Comparison of ENCODE assay signal across 12 mouse cellular contexts in the genomic region with DNA sequence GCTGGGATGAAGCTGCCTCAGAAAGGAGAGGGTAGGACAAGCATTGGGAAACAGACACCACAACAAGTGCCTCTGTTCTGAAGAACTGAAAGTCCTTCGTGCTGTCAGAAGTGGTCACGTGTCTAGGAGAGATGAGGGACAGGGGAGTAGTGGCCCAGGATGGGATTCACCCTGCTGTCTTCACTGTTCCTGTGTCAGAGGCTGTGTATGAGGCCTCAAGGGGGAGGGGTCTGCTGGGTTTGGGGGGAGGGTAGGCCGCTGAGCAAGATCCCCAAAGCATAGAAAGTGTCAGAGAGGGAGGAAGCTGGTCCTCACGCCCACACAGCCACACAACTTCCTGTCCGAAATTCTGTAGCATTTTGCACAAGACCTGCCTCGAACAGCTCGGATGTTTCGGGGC. TPM values are rescaled to one million over a fixed set of nuclear protein-coding genes. Genes with fewer than 3 reads are reported as not detected.
A peak's percentile ranks its signal among the peaks of the same experiment; 100 is the strongest.
DNase-seq lines count a peak whose midpoint lies in the region; ATAC-seq and TF ChIP-seq lines count a peak whose summit lies in the region.
"Had no signal": no experiment of that assay in that cellular context is flagged by ENCODE, and none has a peak within 500 bp of the region (broad histone marks: within the 10 kb centered on the region; RNA-seq: fewer than 3 reads in every experiment).

No protein-coding gene starts in this region.

- no peak for ATAC-seq in heart, embryonic 11.5 days (replicated peaks; ENCODE audit: insufficient number of reproducible peaks, low FRiP score, low TSS enrichment)

- H3K4me2 ChIP-seq in heart, embryonic 11.5 days: no peak overlapping the region

- no peak for TF ChIP-seq POLR2A in heart, adult 2 months (IDR thresholded peaks at IDR 0.05; ENCODE audit: insufficient read depth, low read depth, low read length)

- peaks cover 3% of the 10 kb centered on the region; the same call in 1 of the 2 replicates for H3K4me1 ChIP-seq in heart, adult 2 months (ENCODE audit: control insufficient read depth, insufficient read depth, low read length)
- H3K4me1 ChIP-seq in heart, embryonic 11.5 days (ENCODE audit: control insufficient read depth, insufficient read depth, low read length): peaks cover 17% of the 10 kb centered on the region

- no peak overlapping the region for H3K27ac ChIP-seq in heart, adult 2 months
- H3K27ac ChIP-seq in heart, embryonic 11.5 days (ENCODE audit: low read depth, low read length): no peak overlapping the region

- 24% methylated on average over 8 of the region's 8 CpGs for WGBS in heart, adult 2 months
- 40% methylated on average over 8 of the region's 8 CpGs for WGBS in heart, embryonic 11.5 days (ENCODE audit: insufficient replicate concordance)

- intact Hi-C loops in heart, adult 2 months (cut with DNase I): no loop called here
- intact Hi-C loops in heart, postnatal 14 days (cut with DNase I): no loop called here
- intact Hi-C loops in left cerebral cortex, postnatal 36 days (cut with DNase I): no loop called here

- H3K36me3 ChIP-seq in heart, adult 2 months (ENCODE audit: control insufficient read depth, insufficient read depth, low read length): no peaks in the 10 kb centered on the region
- no peaks in the 10 kb centered on the region for H3K36me3 ChIP-seq in heart, embryonic 11.5 days (ENCODE audit: control insufficient read depth, insufficient read depth, low read length)

- no peak for TF ChIP-seq CTCF in heart, adult 2 months (IDR thresholded peaks at IDR 0.05)

- no peak overlapping the region for H3K9ac ChIP-seq in heart, adult 2 months (ENCODE audit: low read depth, low read length)
- H3K9ac ChIP-seq in heart, embryonic 11.5 days (ENCODE audit: low read depth, low read length): no peak overlapping the region

- DNase-seq in heart, adult 2 months: peak; percentile 34 to 48
- peak; percentile 30 to 36 for DNase-seq in B cell, adult 2 months
- DNase-seq in heart, postnatal 14 days: peak; percentile 15 to 22
- DNase-seq in lung, postnatal 36 days: peak; percentile 72
- DNase-seq in left cerebral cortex, postnatal 36 days (ENCODE audit: low spot score in 2 of 2): no peak
- no peak for DNase-seq in cerebellum, postnatal 4 days (ENCODE audit: low spot score in 2 of 2)
- DNase-seq in cerebellum, postnatal 36 days: no peak
- DNase-seq: adrenal gland, postnatal 10 days had no signal

- H3K9me3 ChIP-seq in heart, embryonic 11.5 days (replicated peaks; ENCODE audit: control insufficient read depth, low read length): no peaks in the 10 kb centered on the region

- H3K27me3 ChIP-seq in heart, adult 2 months (ENCODE audit: control insufficient read depth, insufficient read depth, low read length): no peaks in the 10 kb centered on the region
- 0 out of 2 replicates have a peak, but pooled peaks cover 3% of the 10 kb centered on the region for H3K27me3 ChIP-seq in heart, embryonic 11.5 days (ENCODE audit: control insufficient read depth, insufficient read depth, low read length)

- TF ChIP-seq EP300 in heart, adult 2 months (IDR thresholded peaks at IDR 0.05; ENCODE audit: insufficient read depth, low read depth, low read length): no peak

- H3K4me3 ChIP-seq in heart, adult 2 months: no peak overlapping the region
- H3K4me3 ChIP-seq in heart, embryonic 11.5 days (ENCODE audit: low read depth, low read length): no peak overlapping the region

- H3K79me2 ChIP-seq in heart, adult 2 months (replicated peaks; ENCODE audit: control insufficient read depth, insufficient read depth, low read length): no peaks in the 10 kb centered on the region

RNA-seq across cellular contexts. Expression of a gene that starts 13.5 kb away (rescaled TPM):
- under 1 TPM in 1 of 2 experiments, not detected in 1; 0.60 TPM for total RNA-seq in heart, adult 2 months (2021)
- 1.3 and 1.8 TPM in 2 replicates for polyA plus RNA-seq in heart, adult 2 months (2012; rRNA removed)
- polyA plus RNA-seq in heart, embryonic 11.5 days (2014; fragmentation: Nextera tagmentation; extraction: Ambion mirVana): 3.9 and 5.1 TPM in 2 replicates
- total RNA-seq in heart, postnatal 14 days (2021): not detected
- 1 to 10 TPM in 1 of 2 experiments, under 1 TPM in 1; 1.00 to 2.2 TPM for total RNA-seq in left cerebral cortex, postnatal 36 days (2021)

RNA-seq across cellular contexts. Expression of a gene that starts 48.3 kb away (rescaled TPM):
- under 1 TPM; 0.16 to 0.18 TPM for total RNA-seq in heart, adult 2 months (2021)
- polyA plus RNA-seq in heart, adult 2 months (2012; rRNA removed): 0.18 and 0.20 TPM in 2 replicates
- 12.7 and 14.0 TPM in 2 replicates for polyA plus RNA-seq in heart, embryonic 11.5 days (2014; fragmentation: Nextera tagmentation; extraction: Ambion mirVana)
- total RNA-seq in heart, postnatal 14 days (2021): 1 to 10 TPM in 1 of 2 experiments, under 1 TPM in 1; 0.65 to 1.4 TPM
- total RNA-seq in left cerebral cortex, postnatal 36 days (2021): under 1 TPM; 0.52 to 0.96 TPM

RNA-seq across cellular contexts. Expression of a gene that starts 48.4 kb away (rescaled TPM):
- total RNA-seq in heart, adult 2 months (2021): 10 to 100 TPM; 14.3 to 14.6 TPM
- 11.9 and 25.6 TPM in 2 replicates for polyA plus RNA-seq in heart, adult 2 months (2012; rRNA removed)
- polyA plus RNA-seq in heart, embryonic 11.5 days (2014; fragmentation: Nextera tagmentation; extraction: Ambion mirVana): 19.6 and 20.3 TPM in 2 replicates
- 10 to 100 TPM; 14.4 to 20.7 TPM for total RNA-seq in heart, postnatal 14 days (2021)
- 10 to 100 TPM; 19.1 to 35.6 TPM for total RNA-seq in left cerebral cortex, postnatal 36 days (2021)

RNA-seq across cellular contexts. Expression of a gene that starts 53.5 kb away (rescaled TPM):
- not detected for total RNA-seq in heart, adult 2 months (2021)
- polyA plus RNA-seq in heart, adult 2 months (2012; rRNA removed): not detected in 2 replicates
- polyA plus RNA-seq in heart, embryonic 11.5 days (2014; fragmentation: Nextera tagmentation; extraction: Ambion mirVana): not detected in 2 replicates
- not detected for total RNA-seq in heart, postnatal 14 days (2021)
- total RNA-seq in left cerebral cortex, postnatal 36 days (2021): not detected
- total RNA-seq: adrenal gland, postnatal 10 days; left cerebral cortex, adult 8-10 months had no signal
- polyA plus RNA-seq: heart, postnatal 0 days; neural tube, embryonic 11.5 days had no signal

Comparison
In these comparisons a context has a peak if more than half of its experiments do, and no peak if none do; other contexts are left out.
1. DNase-seq: peak in heart, adult 2 months (2 of 2), B cell, adult 2 months (2 of 2), heart, postnatal 14 days (2 of 2) and lung, postnatal 36 days (single experiment); none in left cerebral cortex, postnatal 36 days (0 of 2), cerebellum, postnatal 4 days (0 of 2) and cerebellum, postnatal 36 days (0 of 2).